Mouse (Mus musculus): ENCODE results near the gene Dvl2. TPM values are rescaled to one million over a fixed set of nuclear protein-coding genes. Genes with fewer than 3 reads are reported as not detected.

The Dvl2 gene
- polyA plus RNA-seq, 1 experiment from 2014 or later = 70.6 TPM

- H3K36me3 ChIP-seq = peaks cover 38% of the 10 kb centered on the region
- H3K27ac ChIP-seq = peak overlapping the region; percentile 91; the same call in 1 of the 2 replicates
- DNase-seq (ENCODE audit: low spot score) = no peak
- H3K27me3 ChIP-seq (ENCODE audit: low read depth, poor library complexity, severe bottlenecking) = no peaks in the 10 kb centered on the region
- peak overlapping the region; percentile 95 for H3K4me3 ChIP-seq
- 74% methylated on average over 8 of the region's 8 CpGs for WGBS
- H3K9me3 ChIP-seq (replicated peaks) = no peaks in the 10 kb centered on the region
- peaks cover 59% of the 10 kb centered on the region for H3K4me1 ChIP-seq
Measured at GRCm38 (mm10) chr11:69999666-70000065, 729 bp upstream of the Dvl2 start.

GRCm38 (mm10) chr11:70001159-70001558 lies 764 bp downstream of the Dvl2 start:
- 13% methylated on average over 8 of the region's 8 CpGs for WGBS
- no peaks in the 10 kb centered on the region for H3K9me3 ChIP-seq (replicated peaks)
- H3K36me3 ChIP-seq = peaks cover 49% of the 10 kb centered on the region
- no peak for DNase-seq (ENCODE audit: low spot score)
- H3K27me3 ChIP-seq (ENCODE audit: low read depth, poor library complexity, severe bottlenecking) = no peaks in the 10 kb centered on the region
- peak overlapping the region; percentile 91 for H3K27ac ChIP-seq
- peaks cover 55% of the 10 kb centered on the region for H3K4me1 ChIP-seq
- H3K4me3 ChIP-seq = peak overlapping the region; percentile 95

- Histone ChIP-seq H3K36me3 (peaks cover 56% of the 10 kb centered on the region), H3K27me3 (ENCODE audit: low read depth, poor library complexity, severe bottlenecking) (no peaks in the 10 kb centered on the region), H3K4me1 (peaks cover 55% of the 10 kb centered on the region), H3K9me3 (replicated peaks) (no peaks in the 10 kb centered on the region), H3K4me3 (peak overlapping the region; percentile 95), H3K27ac (no peak overlapping the region)
- DNase-seq (ENCODE audit: low spot score) = peak; percentile 51
Measured at GRCm38 (mm10) chr11:70001865-70002264, 1.5 kb downstream of the Dvl2 start.

- no peaks in the 10 kb centered on the region for H3K9me3 ChIP-seq (replicated peaks)
- no peaks in the 10 kb centered on the region for H3K27me3 ChIP-seq (ENCODE audit: low read depth, poor library complexity, severe bottlenecking)
- peaks cover 50% of the 10 kb centered on the region for H3K4me1 ChIP-seq
- H3K4me3 ChIP-seq = peak overlapping the region; percentile 95
- no peak for DNase-seq (ENCODE audit: low spot score)
- H3K27ac ChIP-seq = no peak overlapping the region
- peaks cover 62% of the 10 kb centered on the region for H3K36me3 ChIP-seq
- WGBS = 87% methylated on average over 2 of the region's 2 CpGs
Measured at GRCm38 (mm10) chr11:70002471-70002870, 2.1 kb downstream of the Dvl2 start.

GRCm38 (mm10) chr11:70005521-70005920 lies 5.1 kb downstream of the Dvl2 start:
- Histone ChIP-seq H3K4me3 (0 out of 2 replicates have a peak overlapping the region, but pooled peaks have one; percentile 4), H3K4me1 (peaks cover 35% of the 10 kb centered on the region), H3K27me3 (ENCODE audit: low read depth, poor library complexity, severe bottlenecking) (no peaks in the 10 kb centered on the region), H3K27ac (no peak overlapping the region), H3K9me3 (replicated peaks) (no peaks in the 10 kb centered on the region), H3K36me3 (peaks cover 65% of the 10 kb centered on the region)
- no peak for DNase-seq (ENCODE audit: low spot score)
- 70% methylated on average over 5 of the region's 5 CpGs for WGBS

- no peak for DNase-seq (ENCODE audit: low spot score)
- Histone ChIP-seq H3K9me3 (replicated peaks) (no peaks in the 10 kb centered on the region), H3K4me1 (peaks cover 16% of the 10 kb centered on the region), H3K36me3 (peaks cover 93% of the 10 kb centered on the region), H3K4me3 (no peak overlapping the region), H3K27me3 (ENCODE audit: low read depth, poor library complexity, severe bottlenecking) (no peaks in the 10 kb centered on the region), H3K27ac (no peak overlapping the region)
- WGBS = 95% methylated on average over 6 of the region's 6 CpGs
Measured at GRCm38 (mm10) chr11:70010033-70010432, 9.6 kb downstream of the Dvl2 start.

GRCm38 (mm10) chr11:70010548-70010947 lies 10.2 kb downstream of the Dvl2 start:
- Histone ChIP-seq H3K4me1 (peaks cover 21% of the 10 kb centered on the region), H3K4me3 (no peak overlapping the region), H3K27me3 (ENCODE audit: low read depth, poor library complexity, severe bottlenecking) (no peaks in the 10 kb centered on the region), H3K36me3 (peaks cover 87% of the 10 kb centered on the region), H3K9me3 (replicated peaks) (no peaks in the 10 kb centered on the region), H3K27ac (no peak overlapping the region)
- WGBS = 84% methylated on average over 12 of the region's 12 CpGs
- no peak for DNase-seq (ENCODE audit: low spot score)

- Histone ChIP-seq H3K4me1 (peaks cover 23% of the 10 kb centered on the region), H3K27me3 (ENCODE audit: low read depth, poor library complexity, severe bottlenecking) (no peaks in the 10 kb centered on the region), H3K4me3 (no peak overlapping the region), H3K9me3 (replicated peaks) (no peaks in the 10 kb centered on the region), H3K27ac (no peak overlapping the region), H3K36me3 (peaks cover 83% of the 10 kb centered on the region)
- WGBS = 91% methylated on average over 10 of the region's 10 CpGs
- DNase-seq (ENCODE audit: low spot score) = no peak
Measured at GRCm38 (mm10) chr11:70010961-70011360, 10.6 kb downstream of the Dvl2 start.

- 91% methylated on average over 9 of the region's 9 CpGs for WGBS
- Histone ChIP-seq H3K4me1 (peaks cover 36% of the 10 kb centered on the region), H3K27ac (no peak overlapping the region), H3K4me3 (no peak overlapping the region), H3K9me3 (replicated peaks) (no peaks in the 10 kb centered on the region), H3K36me3 (peaks cover 64% of the 10 kb centered on the region), H3K27me3 (ENCODE audit: low read depth, poor library complexity, severe bottlenecking) (no peaks in the 10 kb centered on the region)
- DNase-seq (ENCODE audit: low spot score) = no peak
Measured at GRCm38 (mm10) chr11:70012931-70013330, 12.5 kb downstream of the Dvl2 start.

GRCm38 (mm10) chr11:70013408-70013807 lies 13.0 kb downstream of the Dvl2 start:
- Histone ChIP-seq H3K27ac (peak overlapping the region; percentile 4; the same call in 1 of the 2 replicates), H3K27me3 (ENCODE audit: low read depth, poor library complexity, severe bottlenecking) (no peaks in the 10 kb centered on the region), H3K4me3 (no peak overlapping the region), H3K4me1 (peaks cover 41% of the 10 kb centered on the region), H3K36me3 (peaks cover 59% of the 10 kb centered on the region), H3K9me3 (replicated peaks) (no peaks in the 10 kb centered on the region)
- 88% methylated on average over 3 of the region's 3 CpGs for WGBS
- DNase-seq (ENCODE audit: low spot score) = no peak

- Histone ChIP-seq H3K36me3 (peaks cover 52% of the 10 kb centered on the region), H3K9me3 (replicated peaks) (no peaks in the 10 kb centered on the region), H3K27me3 (ENCODE audit: low read depth, poor library complexity, severe bottlenecking) (no peaks in the 10 kb centered on the region), H3K4me3 (peak overlapping the region; percentile 64; the same call in 1 of the 2 replicates), H3K27ac (no peak overlapping the region), H3K4me1 (peaks cover 48% of the 10 kb centered on the region)
- WGBS = 54% methylated on average over 5 of the region's 5 CpGs
- no peak for DNase-seq (ENCODE audit: low spot score)
Measured at GRCm38 (mm10) chr11:70014051-70014450, 13.7 kb downstream of the Dvl2 start.

GRCm38 (mm10) chr11:70014880-70015558 lies 14.6 kb downstream of the Dvl2 start, which contains the start of gene Acadvl:
TSS of gene Acadvl (minus strand) at chr11:70015411.
- Histone ChIP-seq H3K4me3 (peak within 1 kb of the TSS; percentile 64), H3K27me3 (ENCODE audit: low read depth, poor library complexity, severe bottlenecking) (no peaks in the 10 kb centered on the region), H3K36me3 (peaks cover 43% of the 10 kb centered on the region), H3K9me3 (replicated peaks) (no peaks in the 10 kb centered on the region), H3K27ac (peak within 1 kb of the TSS; percentile 81), H3K4me1 (peaks cover 57% of the 10 kb centered on the region)
- DNase-seq (ENCODE audit: low spot score) = peak; percentile 85
- 2% methylated on average over 35 of the region's 35 CpGs for WGBS

GRCm38 (mm10) chr11:70015677-70016076 lies 15.3 kb downstream of the Dvl2 start:
- peak overlapping the region; percentile 64 for H3K4me3 ChIP-seq
- peak overlapping the region; percentile 81; the same call in 1 of the 2 replicates for H3K27ac ChIP-seq
- H3K9me3 ChIP-seq (replicated peaks) = no peaks in the 10 kb centered on the region
- no peak for DNase-seq (ENCODE audit: low spot score)
- H3K36me3 ChIP-seq = peaks cover 36% of the 10 kb centered on the region
- 67% methylated on average over 6 of the region's 6 CpGs for WGBS
- H3K4me1 ChIP-seq = peaks cover 64% of the 10 kb centered on the region
- H3K27me3 ChIP-seq (ENCODE audit: low read depth, poor library complexity, severe bottlenecking) = no peaks in the 10 kb centered on the region
